Mouse (Mus musculus) adrenal gland (tissue): Measurements from ENCODE around the gene BC048562.

Experiments used
- intact Hi-C: fragments of 180-260 bp; cut with DNase I; formaldehyde crosslinking; loops from one replicate; pipeline ENCODE4 v1.15.1; 2025

Gene BC048562

DNA sequence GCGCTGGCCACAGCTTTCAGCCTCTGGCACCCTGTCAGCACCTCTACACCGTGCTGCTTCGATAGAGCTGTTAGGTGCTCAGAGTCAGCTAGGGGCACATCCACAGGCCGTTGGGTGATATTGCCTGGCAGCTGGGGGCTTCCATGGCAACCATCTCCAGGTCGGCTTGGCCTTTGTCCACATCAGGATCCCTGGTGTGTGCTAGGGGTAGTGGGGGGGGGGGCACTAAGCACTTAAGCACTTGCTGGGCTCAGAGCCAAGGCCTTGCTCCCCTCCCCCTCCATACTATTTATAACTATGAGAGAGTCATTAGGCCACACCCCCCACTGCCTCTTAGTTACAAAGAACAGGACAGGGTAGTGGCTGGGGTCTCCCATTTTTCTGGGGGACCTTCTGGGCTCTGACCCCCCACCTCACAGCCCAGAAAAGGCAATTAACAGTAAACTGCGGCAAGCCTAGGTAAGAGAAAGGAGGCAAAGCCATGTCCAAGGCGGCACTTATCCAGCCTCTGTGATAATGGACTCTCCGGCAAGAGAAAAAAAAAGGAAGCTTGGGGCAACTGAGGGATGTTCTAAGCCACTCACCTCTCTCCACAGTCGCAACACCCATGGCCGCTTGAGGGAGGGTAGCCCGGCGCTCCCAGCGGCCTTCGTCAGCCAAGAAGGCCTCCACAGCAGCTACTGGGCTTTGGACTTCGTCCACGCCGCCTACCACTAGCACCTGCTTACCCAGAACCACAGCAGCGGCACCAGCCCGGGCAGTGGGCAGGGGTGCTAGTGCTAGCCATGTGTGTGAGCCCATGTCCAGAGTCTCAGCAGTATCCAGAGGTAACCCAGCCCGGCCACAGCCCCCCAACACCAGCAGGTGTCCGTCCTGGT, 14.2 kb downstream of the BC048562 start:
- intact Hi-C loops: no loop called here

DNA sequence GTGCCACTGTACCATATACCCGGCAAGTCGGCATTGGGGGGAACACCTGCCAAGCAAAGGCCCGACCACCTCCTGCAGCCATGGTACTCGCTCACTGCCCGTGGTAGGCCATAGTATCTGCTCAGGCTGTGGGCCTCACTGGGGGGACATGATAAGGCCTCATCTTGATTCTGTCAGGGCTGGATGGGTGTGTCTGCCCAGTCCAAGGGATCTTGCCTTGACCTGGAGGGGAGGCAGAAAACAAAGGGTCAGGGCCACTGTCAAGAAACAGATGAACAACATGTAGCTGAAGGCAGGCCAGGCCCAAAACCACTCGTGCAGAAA, 14.8 kb downstream of the BC048562 start:
- intact Hi-C loops: no loop called here

DNA sequence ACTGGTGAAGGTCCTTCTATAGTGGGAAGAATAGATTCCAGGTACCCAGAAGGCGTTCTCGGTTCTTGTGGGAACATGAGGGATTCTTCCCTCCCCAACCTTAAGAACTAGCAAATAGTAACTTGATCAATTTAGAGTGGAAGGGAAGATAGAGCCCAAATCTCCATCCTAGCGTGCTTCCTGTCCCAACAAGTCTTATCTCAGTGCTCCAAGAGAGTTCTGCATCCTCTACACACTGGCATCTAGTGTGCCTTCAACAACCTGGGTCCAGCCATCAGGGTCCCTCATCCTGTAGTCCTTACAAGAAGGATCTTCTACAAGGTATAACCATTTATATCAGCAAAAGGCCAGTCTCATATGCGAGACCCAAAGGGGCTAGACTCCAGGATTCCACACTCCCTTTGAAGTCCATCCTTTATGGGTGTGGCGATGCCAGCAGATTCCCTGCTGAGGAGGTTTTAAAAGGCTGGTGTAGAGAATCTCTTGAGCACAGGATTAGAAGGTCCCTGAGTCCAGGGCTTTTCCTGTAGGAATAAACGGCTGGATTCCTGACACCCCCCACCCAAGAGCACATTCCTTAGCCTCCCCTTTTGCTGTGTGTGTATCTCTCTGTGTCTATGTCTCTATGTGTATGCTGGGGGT, 15.4 kb downstream of the BC048562 start:
- intact Hi-C loops: no loop called here

DNA sequence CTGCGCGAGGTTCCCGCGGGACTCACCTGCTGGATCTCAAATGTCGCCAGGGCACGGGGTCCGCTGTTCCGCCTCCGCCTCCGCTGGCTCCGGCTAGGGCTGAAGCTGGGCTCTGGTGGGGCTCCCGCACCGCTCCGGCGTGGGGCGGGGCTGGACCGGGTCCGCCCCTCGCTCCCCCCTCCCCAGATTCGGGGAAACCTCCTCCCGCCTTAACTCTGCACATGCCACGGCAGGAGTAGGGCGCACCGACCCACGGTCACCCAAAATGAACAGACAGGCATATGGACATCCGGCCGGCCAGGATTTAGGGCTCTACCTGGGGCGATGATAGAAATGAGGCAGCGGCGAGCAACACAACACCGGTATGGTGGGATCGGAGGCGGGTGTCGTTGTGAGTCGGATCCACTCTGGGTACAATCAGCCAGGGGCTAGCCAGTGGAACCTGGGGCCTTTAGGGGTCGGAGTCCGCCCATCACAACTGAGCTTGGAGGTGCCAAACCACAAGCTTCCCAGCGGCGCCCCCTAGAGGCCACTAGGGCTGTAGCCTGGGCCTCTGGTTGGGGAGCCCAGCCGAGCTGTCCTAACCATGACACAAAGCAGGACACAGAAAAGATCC, 16.1 kb downstream of the BC048562 start:
- intact Hi-C loops: no loop called here

DNA sequence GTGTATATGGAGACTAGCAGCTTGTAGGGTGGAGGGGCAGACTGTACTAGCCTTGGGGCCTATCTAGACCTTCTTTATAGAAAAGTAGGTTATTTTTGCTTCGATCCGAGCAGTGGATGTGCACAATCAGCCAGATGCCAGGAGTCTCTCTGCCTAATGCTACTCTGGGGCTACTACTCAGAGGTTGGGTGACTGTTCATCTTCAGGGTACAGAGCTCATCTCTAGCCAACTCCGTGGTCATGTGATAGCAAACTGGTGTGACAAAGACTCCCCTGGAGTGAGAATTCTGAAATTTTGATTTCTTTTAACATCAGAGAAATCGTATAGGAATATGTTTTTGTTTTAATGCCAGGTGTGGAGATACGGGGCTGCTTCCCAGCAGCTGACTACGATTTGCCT, 16.6 kb downstream of the BC048562 start:
- intact Hi-C loops: no loop called here

DNA sequence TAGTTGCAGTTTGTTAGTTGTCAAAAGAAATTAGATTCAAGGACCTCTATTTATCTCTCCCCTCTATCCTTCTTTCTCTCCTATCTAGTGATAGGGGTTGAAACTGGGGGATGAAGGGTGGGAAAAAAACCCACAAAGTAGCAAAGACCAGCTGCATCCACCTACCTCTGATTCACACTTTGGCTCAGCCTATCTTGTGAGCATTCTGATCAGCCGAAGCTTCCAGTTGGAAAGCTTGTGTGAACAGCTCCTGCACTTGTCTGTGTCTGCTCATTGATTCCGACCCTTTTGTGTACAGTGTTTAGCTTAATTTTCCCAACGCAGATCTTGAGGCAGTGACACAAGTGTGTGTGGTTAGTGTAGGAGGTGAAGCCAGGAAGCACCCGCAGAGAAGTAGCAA, 17.2 kb downstream of the BC048562 start:
- intact Hi-C loops: no loop called here

DNA sequence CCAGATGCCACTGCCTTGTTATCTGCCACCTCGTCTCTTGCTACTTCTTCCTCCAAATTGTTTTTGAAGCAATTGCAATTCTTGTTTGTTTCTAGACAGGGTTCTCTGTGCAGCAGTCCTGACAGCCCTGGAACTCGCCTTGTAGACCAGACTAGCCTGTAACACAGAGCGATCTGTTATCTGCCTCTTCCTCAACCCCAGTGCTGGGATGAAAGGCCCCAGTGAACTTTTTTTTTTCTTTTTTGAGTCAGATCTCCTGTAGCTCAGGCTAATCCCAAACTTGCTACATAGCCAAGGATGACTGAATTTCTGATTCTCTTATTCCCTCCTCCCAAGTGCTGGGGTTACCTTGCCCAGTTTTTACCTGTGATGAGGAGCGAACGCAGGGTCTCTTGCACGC, 18.1 kb downstream of the BC048562 start:
- intact Hi-C loops: no loop called here

DNA sequence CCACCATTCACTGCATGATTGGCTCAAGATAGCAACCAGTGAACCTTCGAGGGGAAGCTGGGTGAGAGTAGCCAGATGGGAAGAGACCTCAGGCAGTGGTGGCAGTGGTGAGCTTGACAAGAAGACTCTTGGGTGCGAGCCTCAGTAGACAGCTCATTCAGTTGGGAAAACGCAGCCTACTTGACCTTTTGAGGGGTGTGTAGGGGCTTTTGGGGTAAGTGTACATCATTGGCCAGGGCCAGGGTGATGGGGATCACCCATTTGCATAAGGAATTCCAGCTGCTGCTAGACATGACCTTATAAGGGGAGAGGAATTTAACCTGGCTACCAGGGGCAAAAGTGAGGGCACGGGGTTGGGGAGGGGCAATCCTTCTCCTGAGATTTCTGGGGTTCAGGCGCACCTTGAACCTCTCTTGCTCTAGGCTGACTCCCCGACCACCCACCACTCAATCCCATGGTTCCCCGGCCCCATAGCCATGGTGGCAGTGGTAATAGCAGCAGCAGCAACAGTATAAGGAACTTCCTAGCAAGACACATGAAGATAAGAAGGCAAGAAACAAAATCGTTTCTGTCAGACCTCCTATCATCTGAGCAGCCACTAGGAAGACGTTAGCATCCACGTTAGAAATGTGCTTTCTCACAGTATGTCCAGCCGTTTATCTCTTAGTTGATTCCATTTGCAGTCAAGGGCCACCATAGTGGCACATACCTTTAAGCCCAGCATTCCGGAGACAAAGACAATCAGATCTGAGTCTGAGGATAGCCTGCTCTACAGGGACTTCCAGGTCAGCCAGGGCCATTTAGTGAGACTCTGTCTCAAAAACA, 19.7 kb downstream of the BC048562 start:
- intact Hi-C loops: no loop called here

DNA sequence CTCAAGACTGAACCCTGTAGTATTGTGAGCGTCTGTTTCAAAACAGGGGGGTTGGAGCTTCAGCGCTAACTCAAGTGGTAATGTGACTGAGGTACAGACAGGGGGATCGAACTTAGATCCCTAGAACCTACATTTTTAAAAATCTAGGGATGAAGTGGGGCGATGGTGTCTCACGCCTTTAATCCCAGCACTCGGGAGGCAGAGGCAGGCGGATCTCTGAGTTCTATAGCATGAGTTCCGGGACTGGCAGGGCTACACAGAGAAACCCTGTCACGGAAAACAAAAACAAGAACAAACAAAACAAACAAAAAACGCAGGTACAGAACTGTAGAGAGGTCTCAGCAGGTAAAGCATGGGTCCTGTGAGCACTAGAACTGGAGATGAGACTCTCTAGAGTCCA, 20.7 kb downstream of the BC048562 start:
- intact Hi-C loops: no loop called here

DNA sequence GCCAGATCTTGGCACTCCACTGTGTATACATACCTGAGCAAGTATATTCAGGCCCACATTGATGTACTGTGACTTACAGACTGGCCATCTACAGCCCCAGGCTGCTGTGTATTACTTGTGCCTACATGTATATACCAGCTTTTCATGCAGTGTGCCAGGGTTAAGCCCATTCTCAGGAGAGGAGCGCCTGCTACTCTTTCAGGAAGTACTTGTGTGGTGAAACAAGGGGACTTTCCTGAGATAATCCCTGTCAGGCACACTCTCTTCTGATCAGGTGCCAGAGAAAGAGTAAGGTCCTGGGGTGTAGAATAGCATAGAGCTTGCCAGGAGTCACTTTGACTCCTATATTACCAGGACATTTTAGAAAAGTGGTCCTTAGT, 23.6 kb downstream of the BC048562 start:
- intact Hi-C loops: no loop called here

DNA sequence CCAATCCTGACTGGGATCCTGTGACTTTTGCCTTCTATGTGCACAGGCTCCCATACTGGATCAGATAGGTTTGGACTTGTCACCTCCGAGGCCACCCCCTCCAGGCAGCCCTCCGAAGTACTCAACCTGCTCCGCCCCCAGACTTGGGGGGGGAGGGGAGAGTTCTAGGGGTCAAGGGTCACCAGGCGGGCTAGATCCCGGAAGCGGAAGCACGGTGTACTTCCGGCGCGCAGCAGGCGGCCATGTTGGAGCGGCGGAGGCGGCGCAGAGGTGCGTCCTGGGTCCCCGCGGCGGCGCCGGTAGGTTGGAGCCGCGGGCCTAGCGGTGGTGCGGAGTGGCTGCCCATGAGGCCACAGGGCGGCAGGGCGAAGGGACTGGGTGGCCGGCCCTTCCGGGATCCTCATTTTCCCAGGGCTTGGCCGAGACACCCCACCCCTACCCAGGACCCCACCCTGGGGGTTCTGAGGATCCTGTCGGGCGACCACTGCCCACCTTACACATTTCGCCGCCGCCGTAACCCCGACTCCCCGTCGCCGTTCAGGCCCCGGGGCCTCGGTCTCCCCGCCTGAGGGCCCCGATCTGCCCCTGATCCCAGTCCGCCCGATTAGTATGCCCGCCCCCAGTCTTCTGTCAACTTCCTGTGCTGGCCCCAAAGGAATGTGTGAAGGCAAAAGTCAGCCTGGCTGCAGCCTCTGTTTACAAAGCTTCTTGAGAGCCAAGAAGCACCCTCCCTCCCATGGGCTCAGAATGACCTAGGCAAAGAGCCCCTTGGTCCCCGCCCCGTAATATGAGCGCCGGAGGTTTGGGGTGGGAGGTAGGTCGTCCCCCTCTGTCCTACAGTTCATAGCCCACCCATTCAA, 24.3 kb downstream of the BC048562 start, which contains the start of gene Ccdc71:
Gene Ccdc71 (plus strand): TSS at position 209 of the 860 bp plus-strand sequence.
- intact Hi-C loops: no loop called here

DNA sequence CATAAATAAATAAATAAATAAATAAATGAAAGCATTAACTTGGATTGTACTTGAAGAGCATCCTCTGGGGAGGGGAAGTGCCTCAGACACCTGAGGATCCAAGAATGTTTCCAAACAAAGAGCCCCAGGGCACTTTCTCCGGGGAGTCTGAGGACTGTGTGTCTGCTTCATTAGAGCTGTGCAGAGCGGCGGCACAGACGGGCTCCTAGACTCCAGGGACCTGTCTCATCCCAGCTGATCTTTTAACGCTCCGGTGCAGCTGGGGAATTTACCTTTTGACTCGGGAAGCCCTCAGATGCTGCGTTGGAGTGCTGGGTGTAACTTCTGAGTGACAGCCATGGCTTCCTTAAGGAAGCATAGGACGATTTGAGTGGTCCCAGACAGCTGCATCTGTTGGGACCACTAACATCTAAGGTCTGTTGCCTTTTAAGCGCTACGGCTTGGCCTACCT, 24.9 kb downstream of the BC048562 start, which contains the start of gene Klhdc8b:
Gene Klhdc8b (minus strand): TSS at position 401 of the 451 bp plus-strand sequence.
- intact Hi-C loops: no loop called here

DNA sequence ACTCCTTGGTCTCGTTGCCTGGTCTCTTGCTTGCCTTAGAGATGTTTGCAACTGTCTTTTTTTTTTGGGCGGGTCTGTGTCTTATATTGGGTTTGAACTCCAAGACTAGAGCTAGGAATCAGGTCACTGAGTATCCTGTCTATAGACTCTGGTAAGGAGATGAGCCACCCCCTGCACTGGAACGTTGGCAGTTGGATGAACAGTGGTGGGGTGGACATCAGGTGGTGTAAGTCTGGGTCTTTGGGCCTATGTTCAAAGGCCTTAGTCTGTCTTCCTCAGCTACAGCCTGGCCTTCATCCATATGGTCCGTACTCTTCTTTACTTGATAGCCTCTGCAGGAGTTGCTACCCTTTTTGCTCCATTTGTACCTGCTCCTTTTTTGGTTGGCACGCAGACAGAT, 25.4 kb downstream of the BC048562 start:
- intact Hi-C loops: no loop called here

DNA sequence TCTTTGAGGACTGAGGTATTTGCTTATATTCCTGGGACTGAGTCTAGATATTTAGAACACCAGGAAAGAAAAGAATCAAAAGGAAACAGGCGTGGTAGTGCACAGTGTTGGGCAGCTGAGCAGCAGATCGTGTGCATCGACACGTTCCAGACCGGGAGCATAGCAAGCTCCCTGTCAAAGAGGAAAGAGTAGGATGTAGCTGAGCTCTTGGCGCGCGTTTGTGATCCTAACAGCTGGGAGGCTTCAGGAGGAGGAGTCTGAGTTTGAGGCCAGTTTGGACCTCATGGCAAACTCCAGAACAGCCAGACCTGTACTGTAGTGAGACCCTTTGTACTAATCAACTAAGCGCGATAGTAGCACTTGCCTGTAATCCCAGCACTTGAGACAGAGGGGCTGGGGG, 25.9 kb downstream of the BC048562 start:
- intact Hi-C loops: no loop called here

DNA sequence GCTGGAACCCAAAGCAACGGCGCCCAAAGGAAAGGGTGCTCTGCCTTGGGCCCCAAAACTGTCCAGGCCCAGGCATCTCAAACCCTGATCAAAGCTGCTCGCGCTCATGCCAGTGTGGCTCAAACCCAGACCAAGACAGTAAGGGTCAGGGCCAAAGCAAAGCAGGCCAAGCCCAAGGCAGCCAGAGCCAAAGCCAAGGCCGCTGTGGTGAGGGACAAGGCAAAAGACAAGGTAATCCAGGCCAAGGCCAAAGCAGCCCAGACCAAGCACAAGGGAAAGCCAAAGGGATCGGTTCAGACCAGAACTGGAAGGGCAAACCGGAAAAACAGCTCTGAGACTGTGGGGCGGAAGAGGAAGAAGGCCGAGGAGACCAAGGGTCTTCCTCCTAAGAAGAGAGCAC, 27.4 kb downstream of the BC048562 start:
- intact Hi-C loops: no loop called here

DNA sequence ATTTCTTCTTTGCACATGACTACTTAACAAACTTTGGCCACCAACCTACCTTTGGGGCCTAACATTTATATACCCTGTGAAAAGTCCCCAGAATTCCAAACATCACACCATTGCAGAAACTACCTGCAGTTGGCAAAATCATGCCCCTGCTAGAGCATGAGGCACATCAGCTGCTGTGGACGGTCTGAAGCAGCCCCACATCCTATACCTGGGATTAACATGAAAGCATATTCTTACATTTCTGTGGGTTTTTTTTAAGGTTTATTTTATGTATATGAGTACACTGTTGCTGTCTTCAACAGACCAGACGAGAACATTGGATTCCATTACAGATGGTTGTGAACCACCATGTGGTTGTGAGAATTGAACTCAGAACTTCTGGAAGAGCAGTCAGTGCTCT, 29.9 kb downstream of the BC048562 start:
- intact Hi-C loops: no loop called here

DNA sequence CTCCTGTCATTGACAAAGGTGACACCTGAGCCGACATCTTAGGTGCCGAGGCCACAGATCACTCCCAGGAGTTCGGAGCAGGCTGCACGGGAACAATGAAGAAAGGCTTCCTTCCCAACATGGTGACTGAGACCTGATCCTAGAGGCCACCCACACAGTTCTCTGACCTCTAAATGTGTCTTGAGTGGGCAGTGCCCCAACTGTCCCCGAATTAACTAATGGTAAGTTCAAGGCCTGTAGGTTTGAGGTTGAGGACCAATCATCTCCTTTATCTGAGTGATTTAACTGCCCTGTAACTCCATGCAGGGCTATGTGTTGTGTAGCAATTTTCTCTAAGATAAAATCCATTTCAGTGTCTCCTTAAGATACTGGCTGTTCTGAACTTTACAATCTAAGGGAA, 33.1 kb downstream of the BC048562 start:
- intact Hi-C loops: no loop called here

DNA sequence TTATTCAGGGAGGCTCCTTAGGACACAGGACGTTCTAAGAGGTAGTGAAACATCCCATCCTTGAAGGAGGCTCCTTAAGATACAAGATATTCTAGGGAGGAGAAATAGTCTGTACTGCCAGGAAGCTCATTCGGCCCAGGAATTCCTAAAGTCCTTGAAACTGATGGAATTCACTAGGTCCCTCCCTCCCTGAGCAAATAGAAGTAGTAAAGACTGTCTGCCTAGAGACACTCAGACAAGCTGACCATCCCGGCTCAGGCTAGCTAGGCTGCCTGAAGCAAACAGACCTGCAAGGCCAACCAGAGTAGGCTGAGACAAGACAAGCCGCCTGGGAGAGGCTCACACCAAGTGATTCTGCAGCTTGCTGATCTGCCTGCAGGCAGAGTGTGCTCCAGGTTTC, 33.6 kb downstream of the BC048562 start:
- intact Hi-C loops: no loop called here

DNA sequence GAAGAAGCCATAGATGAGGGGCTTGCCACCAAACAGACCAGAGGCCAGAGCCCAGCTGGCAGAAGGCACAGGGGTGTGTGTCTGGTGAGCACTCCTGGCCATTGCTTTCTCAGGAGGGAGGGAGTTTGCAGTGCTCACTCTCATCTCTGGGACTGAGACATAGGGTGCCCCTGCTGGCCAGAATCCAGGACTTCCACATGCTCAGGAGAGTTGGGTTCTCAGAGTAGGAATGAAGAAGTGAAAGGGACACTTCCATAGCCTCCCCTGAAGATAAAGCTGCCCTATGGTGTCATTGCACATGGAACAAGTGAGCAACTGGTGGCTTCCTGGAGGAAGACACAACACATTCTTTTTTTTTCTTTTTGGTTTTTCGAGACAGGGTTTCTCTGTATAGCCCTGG, 38.2 kb downstream of the BC048562 start:
- intact Hi-C loops: no loop called here

DNA sequence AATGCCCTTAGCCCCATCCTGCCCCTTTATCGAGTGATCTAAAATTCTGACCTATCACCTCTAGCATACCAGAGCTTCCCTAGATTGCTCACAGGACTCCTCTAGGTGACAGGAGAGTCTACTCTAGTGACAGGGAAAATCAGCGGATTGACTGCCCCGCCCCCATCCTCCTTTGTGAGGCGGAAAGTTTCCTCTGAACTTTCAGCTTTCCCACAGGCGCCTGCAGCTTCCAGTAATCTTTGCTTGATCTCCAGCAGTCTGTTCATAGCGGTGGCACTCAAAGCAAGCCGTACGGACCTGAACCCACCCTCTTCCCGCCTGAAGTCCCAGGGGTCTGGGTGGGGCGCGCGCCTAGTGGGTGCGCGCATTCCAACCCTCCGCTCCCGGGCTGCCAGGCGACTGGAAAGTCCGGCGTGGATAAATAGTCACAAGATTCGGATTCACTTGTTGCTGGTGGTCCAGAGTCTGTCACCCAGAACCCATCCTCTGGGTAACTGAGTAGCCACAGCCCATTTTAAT, 42.4 kb downstream of the BC048562 start:
- intact Hi-C loops: no loop called here
